Mouse (Mus musculus): Measurements from ENCODE around the gene Samd13. TPM values are rescaled to one million over a fixed set of nuclear protein-coding genes. Genes with fewer than 3 reads are reported as not detected.

Samd13 gene
- total RNA-seq, 2 experiments from 2014 or later = 0.36 TPM; not detected in 1

DNA sequence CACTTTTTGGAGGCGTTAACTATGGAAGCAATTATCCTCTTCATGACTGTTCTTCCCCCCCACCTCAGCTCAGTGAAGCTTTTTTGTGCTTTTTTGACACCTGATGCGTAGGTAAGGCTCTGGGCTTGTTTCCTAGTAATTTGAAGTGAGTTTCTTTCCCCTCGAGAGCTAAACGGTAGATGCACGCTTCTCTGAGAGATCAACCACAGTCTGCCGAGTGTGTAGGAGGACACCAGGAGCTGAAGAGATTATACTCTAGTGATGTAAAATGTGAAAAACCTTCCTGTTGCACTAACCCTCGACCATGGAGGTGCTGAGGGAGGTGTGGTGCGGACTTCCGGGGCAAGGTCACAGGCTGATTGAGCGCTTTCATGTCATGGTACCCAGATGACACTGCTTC lies 65.3 kb downstream of the Samd13 start:
- no peak for ATAC-seq (replicated peaks; ENCODE audit: poor library complexity, severe bottlenecking)

DNA sequence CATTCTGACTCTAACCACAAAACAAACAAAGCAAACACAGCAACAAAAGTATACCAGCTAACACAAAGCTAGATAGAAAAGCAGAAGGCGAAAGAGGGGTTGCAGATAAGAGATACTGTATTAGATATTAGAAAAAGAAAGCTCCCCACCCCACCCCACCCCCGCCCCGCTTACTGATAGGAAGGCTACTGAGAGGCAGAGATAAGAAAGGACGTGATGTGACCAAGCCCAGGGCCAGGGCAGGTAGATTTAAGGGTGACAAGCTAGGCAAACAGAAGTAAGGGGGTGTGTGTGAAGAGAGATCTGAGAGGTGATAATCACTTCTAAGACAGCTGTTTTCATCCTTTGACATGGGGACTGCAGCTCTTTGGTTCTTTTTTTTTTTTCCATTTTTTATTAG lies 67.0 kb downstream of the Samd13 start:
- no peak for ATAC-seq (replicated peaks; ENCODE audit: poor library complexity, severe bottlenecking)

DNA sequence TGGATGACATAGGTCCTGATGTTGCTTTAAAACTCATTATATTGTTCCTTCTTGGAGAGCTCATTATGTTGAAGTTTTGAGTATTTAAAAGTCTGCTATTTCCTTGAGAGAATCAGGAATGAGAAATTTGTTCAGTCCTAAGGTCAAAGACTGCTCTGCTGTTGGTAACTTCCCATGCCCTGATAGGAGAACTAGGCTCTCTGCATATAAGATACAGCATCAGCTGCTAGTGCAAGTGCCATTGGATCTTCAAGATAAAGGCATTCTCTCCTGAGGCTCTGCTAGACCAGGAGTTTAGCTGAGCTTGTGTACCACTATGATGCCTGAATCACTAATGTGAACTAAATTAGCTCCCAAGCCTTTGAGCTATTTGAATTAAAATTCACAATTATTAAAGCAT lies 67.4 kb downstream of the Samd13 start:
- ATAC-seq (replicated peaks; ENCODE audit: poor library complexity, severe bottlenecking) = no peak

DNA sequence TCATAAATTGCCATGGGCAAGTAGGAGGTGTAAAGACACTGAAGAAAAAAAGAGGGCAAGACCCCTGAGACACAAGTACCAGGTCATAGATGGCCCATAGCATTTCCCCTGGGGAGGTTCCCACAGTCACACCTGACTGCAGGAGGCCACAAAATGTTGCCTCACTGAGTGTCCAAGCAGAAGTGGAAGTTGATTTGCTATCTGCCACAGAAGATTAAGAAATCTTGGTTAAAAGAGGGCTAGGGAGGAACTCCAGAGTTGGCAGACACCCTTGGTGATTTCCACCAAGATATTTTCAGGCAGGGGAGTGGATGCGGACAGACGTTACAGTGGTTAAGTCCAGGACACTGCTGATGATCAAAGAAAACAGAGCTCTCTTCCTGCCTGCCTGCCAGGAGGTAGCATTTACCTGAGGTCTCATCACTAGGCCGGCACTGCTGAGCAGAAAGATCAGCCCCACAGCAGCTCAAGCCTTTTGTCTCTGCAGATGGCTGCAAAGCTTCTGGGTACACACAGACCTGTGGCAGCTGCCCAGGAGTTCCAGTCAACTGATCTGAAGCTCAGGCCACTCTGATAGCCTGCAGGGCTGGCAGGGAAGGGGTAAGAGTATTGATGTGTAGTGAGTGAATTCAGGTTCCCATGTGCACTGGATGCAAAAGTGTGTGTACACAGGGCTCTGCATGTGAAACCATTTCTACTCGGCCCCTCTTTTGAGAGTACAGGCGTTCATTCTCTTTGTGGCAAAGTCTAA lies 68.7 kb downstream of the Samd13 start:
- ATAC-seq (replicated peaks; ENCODE audit: poor library complexity, severe bottlenecking) = peak; percentile 94

DNA sequence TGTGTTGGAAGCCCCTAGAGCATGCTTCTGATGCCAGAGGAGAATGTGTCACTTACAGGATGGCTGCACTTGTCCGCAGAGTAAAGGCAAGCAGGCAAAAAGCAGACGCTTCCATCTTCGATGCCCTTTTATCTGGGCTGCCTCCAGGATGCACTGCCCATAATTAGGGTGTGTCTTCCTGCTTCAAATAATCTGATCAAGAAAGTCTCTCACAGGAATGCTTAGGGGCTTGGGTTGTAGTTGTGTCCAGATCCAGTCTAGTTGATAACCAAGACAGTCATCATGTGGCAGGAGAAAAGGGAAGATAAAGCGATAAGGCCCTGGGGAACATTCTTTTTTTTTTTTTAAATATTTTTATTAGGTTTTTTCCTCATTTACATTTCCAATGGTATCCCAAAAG lies 69.9 kb downstream of the Samd13 start, which contains the start of gene Dnase2b:
TSS of gene Dnase2b (minus strand) at position 101 of the 400 bp plus-strand sequence.
- no peak for ATAC-seq (replicated peaks; ENCODE audit: poor library complexity, severe bottlenecking)

DNA sequence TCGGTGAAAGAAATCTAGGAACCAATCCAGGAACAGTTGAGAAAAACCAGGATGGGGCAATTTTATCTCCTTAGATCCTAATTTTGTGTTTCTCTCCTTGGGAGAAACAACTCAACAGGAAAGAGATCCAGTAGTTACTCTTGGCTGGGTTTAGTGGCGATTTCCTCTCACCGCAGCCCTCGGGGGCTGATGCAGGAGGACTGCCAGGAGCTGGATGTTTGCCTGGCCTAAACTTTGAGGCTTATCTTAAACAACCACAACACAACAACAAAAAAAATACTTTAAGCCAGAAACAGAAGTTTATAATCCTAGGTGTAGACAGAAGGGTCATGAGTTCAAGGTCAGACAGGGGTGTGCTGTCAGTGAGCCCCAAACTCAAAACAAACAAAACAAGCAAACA lies 73.6 kb downstream of the Samd13 start:
- no peak for ATAC-seq (replicated peaks; ENCODE audit: poor library complexity, severe bottlenecking)

DNA sequence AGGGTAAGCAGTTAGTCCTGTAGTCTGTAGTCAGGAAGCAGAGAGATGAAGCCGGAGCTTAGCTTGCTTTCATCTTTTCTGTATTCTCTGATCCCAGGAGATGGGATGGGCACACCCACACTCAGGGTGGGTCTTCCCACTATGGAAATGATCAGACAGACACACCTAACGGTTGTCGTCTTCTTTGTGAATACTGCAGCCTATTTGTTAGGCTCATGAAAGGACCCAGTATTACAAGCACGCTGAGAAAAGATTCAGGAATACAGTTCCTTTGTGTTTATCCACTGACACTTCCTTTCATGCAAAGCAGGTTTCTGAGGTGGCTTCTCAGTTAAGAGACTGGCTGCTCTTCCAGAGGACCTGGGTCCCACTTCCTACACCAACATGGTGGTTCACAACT lies 74.1 kb downstream of the Samd13 start:
- no peak for ATAC-seq (replicated peaks; ENCODE audit: poor library complexity, severe bottlenecking)

DNA sequence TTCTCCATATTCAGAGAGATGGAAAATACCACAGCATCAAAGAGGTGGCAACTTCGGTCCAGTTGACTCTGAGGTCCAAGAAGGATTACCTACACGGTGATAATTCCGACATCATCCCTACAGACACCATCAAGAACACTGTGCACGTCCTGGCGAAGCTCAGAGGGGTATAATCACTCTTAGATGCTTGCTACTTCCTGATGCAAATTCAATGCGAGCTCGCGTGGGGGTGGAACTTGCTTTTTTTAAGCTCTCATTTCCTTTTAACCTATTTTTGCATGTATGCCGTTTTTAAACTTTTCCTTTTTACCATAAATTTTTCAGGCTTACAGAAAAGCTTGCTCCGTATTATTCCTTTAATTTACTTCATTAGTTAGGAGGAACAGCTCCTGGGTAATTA lies 75.1 kb downstream of the Samd13 start:
- ATAC-seq (replicated peaks; ENCODE audit: poor library complexity, severe bottlenecking) = no peak

DNA sequence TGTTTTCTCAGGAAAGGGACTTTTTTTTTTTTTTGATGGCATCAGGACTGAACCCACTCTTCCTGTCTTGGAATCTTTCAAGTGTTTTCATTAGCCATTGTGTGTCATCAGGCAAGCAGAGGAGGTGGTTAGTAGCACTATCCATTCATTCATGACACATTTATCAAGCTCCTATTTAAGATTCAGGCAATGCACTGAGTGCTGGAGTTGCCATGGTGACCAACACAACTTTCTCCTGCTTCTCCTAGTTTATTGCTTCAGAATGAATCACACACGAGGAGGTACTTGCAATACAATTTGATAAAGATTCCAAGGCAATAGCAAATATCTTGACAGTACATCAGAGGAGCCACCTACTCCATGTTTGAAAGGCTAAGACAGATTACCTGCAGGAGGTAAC lies 78.0 kb downstream of the Samd13 start:
- ATAC-seq (replicated peaks; ENCODE audit: poor library complexity, severe bottlenecking) = peak; percentile 38

DNA sequence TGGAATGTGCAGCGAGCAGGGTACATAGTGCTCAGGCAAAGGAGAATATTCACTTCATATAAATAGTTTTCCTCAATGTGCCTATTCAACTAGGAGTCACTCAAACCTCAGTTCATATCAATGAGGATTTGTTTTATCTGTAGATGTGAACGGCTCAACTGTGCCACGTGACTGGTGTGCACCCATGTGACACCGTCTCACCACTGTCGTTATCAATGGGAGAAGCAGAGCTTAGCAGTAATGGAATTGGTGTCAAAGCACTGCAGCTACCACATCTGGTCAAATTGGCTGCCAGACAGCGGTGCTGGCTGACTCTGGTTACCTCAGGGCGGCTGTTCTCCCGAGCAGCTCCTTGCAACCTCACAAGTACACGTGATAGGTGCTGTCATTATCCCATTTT lies 80.7 kb downstream of the Samd13 start:
- ATAC-seq (replicated peaks; ENCODE audit: poor library complexity, severe bottlenecking) = no peak

DNA sequence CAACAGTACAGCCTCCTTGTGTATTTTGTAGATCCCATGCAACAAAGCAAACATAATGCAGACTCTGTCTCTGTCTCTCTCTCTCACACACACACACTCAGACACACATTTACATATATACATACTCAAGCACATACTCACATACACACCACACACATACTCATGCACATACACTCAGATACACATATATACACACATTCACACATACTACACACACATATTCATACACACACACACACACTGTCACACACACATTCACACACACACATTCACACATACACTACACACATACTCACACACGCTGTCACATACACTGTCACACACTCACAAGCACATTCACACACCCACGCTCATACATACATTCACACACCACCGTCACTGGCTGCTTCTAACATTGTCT lies 82.9 kb downstream of the Samd13 start:
- ATAC-seq (replicated peaks; ENCODE audit: poor library complexity, severe bottlenecking) = no peak

DNA sequence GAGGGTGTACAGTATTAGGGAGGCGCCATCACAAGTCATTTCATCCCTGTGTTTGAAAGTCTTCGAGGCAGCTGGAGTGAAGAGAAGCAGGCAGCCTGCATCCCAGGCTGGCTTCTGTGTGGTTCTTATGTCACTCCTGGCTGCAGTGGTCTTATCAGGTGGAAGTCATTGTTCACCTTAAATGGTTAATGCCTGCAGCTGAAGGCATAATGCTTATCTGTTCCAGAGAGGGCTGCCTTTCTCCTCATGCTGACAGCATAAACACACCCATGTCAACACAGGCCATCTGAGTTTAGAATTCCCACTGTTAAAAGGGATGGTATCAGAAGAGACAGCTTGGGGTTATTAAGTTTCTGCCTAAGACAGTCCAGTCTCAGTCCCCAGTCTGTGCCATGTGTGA lies 84.2 kb downstream of the Samd13 start:
- ATAC-seq (replicated peaks; ENCODE audit: poor library complexity, severe bottlenecking) = no peak

DNA sequence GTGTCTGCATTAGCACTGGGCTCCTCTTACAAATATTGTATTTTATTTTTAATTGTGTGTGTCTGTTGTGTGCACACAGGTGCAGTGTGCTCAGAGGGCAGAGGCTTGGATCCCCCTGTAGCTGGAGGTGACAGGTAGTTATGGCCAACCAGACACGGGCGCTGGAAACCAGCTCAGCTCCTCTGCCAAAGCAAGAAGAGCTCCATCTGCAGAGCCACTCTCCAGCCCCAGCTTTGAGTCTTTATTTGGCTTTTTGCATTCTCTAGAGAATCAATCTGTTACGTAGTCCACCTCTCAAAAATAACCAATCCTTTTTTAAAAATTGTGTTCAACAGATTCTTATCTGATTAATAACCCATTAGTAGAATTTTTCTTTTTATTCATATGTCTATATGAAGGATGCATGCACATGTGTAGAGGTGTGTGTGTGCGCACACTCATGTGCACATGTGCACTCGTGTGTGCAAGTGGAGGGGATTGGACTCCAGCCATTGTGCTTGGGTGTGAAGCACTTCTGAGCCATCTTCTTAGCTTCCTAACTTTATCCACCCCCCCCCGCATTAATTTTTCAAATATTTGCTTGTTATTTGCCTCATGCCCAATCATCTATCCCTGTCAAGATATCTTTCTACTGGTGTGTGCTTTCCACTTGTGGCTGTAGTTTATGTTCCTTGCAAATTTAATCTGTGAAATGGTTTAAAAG lies 86.0 kb downstream of the Samd13 start:
- ATAC-seq (replicated peaks; ENCODE audit: poor library complexity, severe bottlenecking) = no peak

DNA sequence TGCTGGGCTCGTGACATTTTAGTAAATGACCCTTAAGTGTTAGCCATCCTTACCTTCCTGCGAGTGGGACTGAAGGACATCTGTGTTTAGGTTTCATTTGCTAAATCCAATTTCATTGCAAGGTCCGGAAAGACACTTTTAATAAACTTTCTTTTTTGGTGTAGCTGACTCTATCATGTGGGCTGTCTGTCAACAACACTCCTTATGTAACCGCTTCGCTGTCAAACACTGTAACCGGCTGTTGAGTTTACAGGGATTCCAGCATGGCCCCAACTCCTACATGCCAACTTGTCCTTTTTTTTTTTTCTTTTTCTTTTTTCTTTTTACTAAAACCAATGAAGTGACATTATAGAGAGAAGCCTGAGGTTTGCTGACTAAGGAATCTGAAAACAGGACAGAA lies 87.0 kb downstream of the Samd13 start:
- ATAC-seq (replicated peaks; ENCODE audit: poor library complexity, severe bottlenecking) = no peak

DNA sequence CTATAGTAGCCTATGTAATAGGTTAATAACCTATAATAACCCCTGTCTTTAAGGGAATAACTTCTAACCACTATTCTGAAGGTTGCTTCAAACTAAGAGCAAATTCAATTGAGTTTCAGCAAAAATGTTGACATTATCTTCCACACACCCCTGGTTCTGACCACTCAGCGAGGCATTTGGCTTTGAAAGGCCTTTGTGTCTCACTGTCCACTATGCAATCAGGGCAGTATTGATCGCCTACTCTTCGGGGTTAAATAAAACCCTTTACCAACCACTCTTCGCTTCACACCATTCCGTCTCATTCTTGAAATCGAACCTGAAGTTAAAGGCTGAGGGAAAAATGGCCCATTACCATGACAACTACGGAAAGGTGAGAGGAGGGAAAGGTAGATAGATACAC lies 88.5 kb downstream of the Samd13 start:
- no peak for ATAC-seq (replicated peaks; ENCODE audit: poor library complexity, severe bottlenecking)

DNA sequence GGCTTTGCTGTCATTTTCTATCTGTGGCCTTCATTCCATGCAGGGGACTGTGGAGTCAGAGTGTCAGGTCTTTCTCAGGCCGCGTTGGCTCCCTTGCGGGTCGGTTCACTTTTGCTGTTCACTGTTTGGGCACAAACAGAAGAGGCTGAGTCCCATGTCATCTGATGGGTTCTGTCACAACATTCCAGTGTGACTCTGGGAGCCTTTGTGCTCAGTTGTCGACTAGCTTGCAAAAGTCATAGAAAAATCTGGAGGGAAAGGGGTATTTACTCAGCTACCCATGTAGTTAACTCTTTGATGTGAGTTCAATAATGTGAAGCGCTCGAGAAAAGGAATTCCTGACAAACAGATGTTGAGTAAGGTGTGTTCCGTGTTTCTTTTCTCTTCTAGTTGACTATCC lies 89.0 kb downstream of the Samd13 start:
- ATAC-seq (replicated peaks; ENCODE audit: poor library complexity, severe bottlenecking) = no peak

DNA sequence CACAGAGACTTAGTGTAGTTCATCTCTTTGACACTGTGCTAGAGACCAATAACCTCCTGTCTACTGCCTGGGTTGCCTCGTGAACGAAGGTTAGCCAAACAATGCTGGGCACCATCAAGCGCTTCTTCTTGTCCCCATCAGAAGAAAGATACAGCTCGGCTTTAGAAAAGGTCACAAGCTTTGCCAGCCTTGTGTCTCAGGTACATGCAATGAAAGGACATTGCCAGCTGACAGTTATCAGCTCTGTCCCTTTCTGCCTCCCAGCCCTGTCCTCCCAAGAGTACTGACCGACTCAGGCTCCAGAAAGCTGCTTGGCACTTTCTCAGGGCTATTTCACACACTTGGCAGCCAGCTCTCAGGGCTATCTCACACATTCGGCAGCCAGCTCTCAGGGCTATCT lies 90.0 kb downstream of the Samd13 start:
- no peak for ATAC-seq (replicated peaks; ENCODE audit: poor library complexity, severe bottlenecking)

Other genes with a start within 250 kb of the Samd13 start
- 4.7 and 10.5 TPM in 2 replicates for gene Ctbs, start 235.8 kb downstream of the Samd13 start, total RNA-seq (2014; fragmentation: Nextera tagmentation)
- gene Ctbs, start 235.8 kb downstream of the Samd13 start, total RNA-seq (2017) = 7.3 and 10.9 TPM in 2 replicates
- gene Spata1, start 185.8 kb downstream of the Samd13 start, total RNA-seq (2014; fragmentation: Nextera tagmentation) = 4.6 and 6.4 TPM in 2 replicates
- 7.9 and 27.0 TPM in 2 replicates for gene Spata1, start 185.8 kb downstream of the Samd13 start, total RNA-seq (2017)
- 393 and 432 TPM in 2 replicates for gene Gng5, start 185.8 kb downstream of the Samd13 start, total RNA-seq (2014; fragmentation: Nextera tagmentation)
- gene Gng5, start 185.8 kb downstream of the Samd13 start, total RNA-seq (2017) = 166 and 178 TPM in 2 replicates
- 60.8 and 77.7 TPM in 2 replicates for gene Rpf1, start 164.2 kb downstream of the Samd13 start, total RNA-seq (2014; fragmentation: Nextera tagmentation)
- 90.3 and 93.0 TPM in 2 replicates for gene Rpf1, start 164.2 kb downstream of the Samd13 start, total RNA-seq (2017)
- gene Uox, start 115.2 kb downstream of the Samd13 start, total RNA-seq (2014; fragmentation: Nextera tagmentation) = not detected in 2 replicates
- gene Uox, start 115.2 kb downstream of the Samd13 start, total RNA-seq (2017) = not detected in 2 replicates
- gene Dnase2b, start 70.0 kb downstream of the Samd13 start, total RNA-seq (2014; fragmentation: Nextera tagmentation) = not detected in 2 replicates
- gene Dnase2b, start 70.0 kb downstream of the Samd13 start, total RNA-seq (2017) = not detected in 2 replicates
- gene 4930503B20Rik, start 34.3 kb downstream of the Samd13 start, total RNA-seq (2014; fragmentation: Nextera tagmentation) = not detected in 2 replicates
- gene 4930503B20Rik, start 34.3 kb downstream of the Samd13 start, total RNA-seq (2017) = 0.05 TPM in 1 of 2 replicates, not detected in the other
- 59.3 and 64.8 TPM in 2 replicates for gene Prkacb, start 127.4 kb upstream of the Samd13 start, total RNA-seq (2014; fragmentation: Nextera tagmentation)
- gene Prkacb, start 127.4 kb upstream of the Samd13 start, total RNA-seq (2017) = 78.1 and 85.3 TPM in 2 replicates
- gene Ttll7, start 166.8 kb upstream of the Samd13 start, total RNA-seq (2014; fragmentation: Nextera tagmentation) = not detected in 2 replicates
- gene Ttll7, start 166.8 kb upstream of the Samd13 start, total RNA-seq (2017) = 0.21 TPM in 1 of 2 replicates, not detected in the other